Mouse (Mus musculus) lung, postnatal 0 days (tissue): ENCODE results near the gene Kank1. TPM values are rescaled to one million over a fixed set of nuclear protein-coding genes. Genes with fewer than 3 reads are reported as not detected.

Experiments used
- ATAC-seq: fragments of 200-750 bp; cut with Nextera tagmentation; 2 replicates; pipeline ENCODE4 v1.8.0; 2017; ENCODE audit warnings: moderate library complexity
- DNase-seq: peaks from one replicate; pipeline ENCODE4 v3.0.0-alpha.2; 2016; ENCODE audit warnings: low spot score
- H3K27ac ChIP-seq: fragments of 300-500 bp; sonication (generic); 2 replicates; pipeline ENCODE4 v1.5.1; 2014; ENCODE audit warnings: antibody characterized with exemption, mild to moderate bottlenecking, low read length, mixed read lengths
- H3K27me3 ChIP-seq: fragments of 300-500 bp; sonication (generic); replicated peaks from 2 replicates; pipeline ENCODE4 v1.6.1; 2014; ENCODE audit warnings: low read length, mixed read lengths; ENCODE audit not compliant: insufficient read depth
- H3K36me3 ChIP-seq: fragments of 300-500 bp; sonication (generic); 2 replicates; pipeline ENCODE4 v1.6.1; 2014; ENCODE audit warnings: low read length, mixed read lengths; ENCODE audit not compliant: insufficient read depth
- H3K4me1 ChIP-seq: fragments of 300-500 bp; sonication (generic); 2 replicates; pipeline ENCODE4 v1.6.1; 2014; ENCODE audit warnings: antibody characterized with exemption, low read depth, low read length, mixed read lengths; ENCODE audit not compliant: insufficient read depth
- H3K4me2 ChIP-seq: fragments of 300-500 bp; sonication (generic); replicated peaks from 2 replicates; pipeline ENCODE4 v1.6.1; 2014; ENCODE audit warnings: low read depth, mild to moderate bottlenecking, low read length, moderate library complexity, mixed read lengths
- H3K4me3 ChIP-seq: fragments of 300-500 bp; sonication (generic); 2 replicates; pipeline ENCODE4 v1.5.1; 2014; ENCODE audit warnings: low read depth, low read length
- H3K9ac ChIP-seq: fragments of 300-500 bp; sonication (generic); replicated peaks from 2 replicates; pipeline ENCODE4 v1.6.1; 2014; ENCODE audit warnings: low read depth, mild to moderate bottlenecking
- H3K9me3 ChIP-seq: fragments of 300-500 bp; sonication (generic); 2 replicates; pipeline ENCODE4 v1.6.1; 2016; ENCODE audit warnings: low read length, mixed read lengths
- CTCF ChIP-seq: IDR thresholded peaks from 2 replicates; pipeline ENCODE4 v1.5.1; 2016; ENCODE audit warnings: antibody characterized with exemption, mild to moderate bottlenecking
- EP300 ChIP-seq: IDR thresholded peaks from 2 replicates; pipeline ENCODE4 v1.6.1; 2016; ENCODE audit warnings: antibody characterized with exemption, mild to moderate bottlenecking, control low read depth
- WGBS: fragments of 180-500 bp; shearing (Covaris S2); extraction: QIAGEN DNeasy Blood & Tissue Kit; methylation state at CpG from one replicate; pipeline ENCODE4 v1.1.7; 2014; 5-methylcytosine and 5-hydroxymethylcytosine counted together
- polyA plus RNA-seq: library from polyadenylated mRNA; unstranded; fragments of >200 nt; fragmentation: Nextera tagmentation; extraction: Ambion mirVana; gene quantifications from 2 replicates; pipeline ENCODE4 v1.2.1, GENCODE M21; 2015

The Kank1 gene
- polyA plus RNA-seq, 1 experiment from 2014 or later = 6.9 TPM

DNA sequence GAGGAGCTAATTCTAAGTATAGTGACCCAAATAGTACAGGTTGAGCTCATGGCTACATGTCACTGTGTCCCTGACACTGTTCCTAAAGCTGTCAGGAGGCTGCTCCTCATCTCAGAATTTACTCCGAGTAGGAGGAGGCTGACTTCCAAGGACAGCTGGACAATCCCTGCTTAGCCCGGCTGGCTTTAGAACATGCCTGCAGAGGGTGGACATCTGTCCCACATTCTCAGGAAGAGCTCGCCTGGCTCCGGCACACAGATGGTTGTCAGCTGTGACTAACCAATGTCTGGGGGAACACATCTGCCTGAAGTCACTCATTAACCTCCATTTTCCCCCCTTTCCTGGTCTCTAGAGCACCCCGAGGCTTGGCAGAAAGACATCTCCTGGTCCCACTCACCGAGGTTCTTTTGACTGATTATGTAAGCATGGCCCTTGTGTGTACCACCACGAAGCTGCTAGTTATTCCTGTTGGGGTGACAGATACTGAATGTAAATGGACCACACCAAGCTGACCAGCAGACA is 196.5 kb downstream of the Kank1 start:
- Histone ChIP-seq H3K4me3 (no peak overlapping the region), H3K4me1 (no peaks in the 10 kb centered on the region), H3K27ac (no peak overlapping the region), H3K27me3 (no peaks in the 10 kb centered on the region), H3K36me3 (no peaks in the 10 kb centered on the region; the same call in 1 of the 2 replicates), H3K4me2 (no peak overlapping the region), H3K9ac (no peak overlapping the region), H3K9me3 (no peaks in the 10 kb centered on the region)
- no peak for ATAC-seq
- no peak for DNase-seq
- WGBS = 76% methylated on average over 7 of the region's 7 CpGs
- no peak for TF ChIP-seq CTCF
- no peak for TF ChIP-seq EP300

DNA sequence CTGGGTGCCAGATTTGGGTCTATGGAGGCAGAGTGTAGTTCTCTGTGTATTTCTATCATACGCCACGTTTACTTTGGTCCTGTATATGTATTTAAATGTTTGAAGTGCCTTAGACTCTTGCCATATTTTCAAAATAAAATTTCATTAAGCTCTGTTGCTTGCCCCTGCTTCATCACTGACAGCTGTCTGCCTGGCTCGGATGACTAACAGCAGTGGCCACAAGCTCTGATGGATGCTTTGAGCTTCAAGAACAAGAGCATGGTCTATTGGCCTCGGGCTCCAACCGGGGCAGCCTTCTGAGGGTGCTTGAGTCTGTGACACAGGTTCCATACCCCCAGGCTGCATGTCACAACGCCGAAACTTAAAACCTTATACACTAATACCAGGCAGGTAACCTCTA is 197.6 kb downstream of the Kank1 start:
- TF ChIP-seq CTCF (no peak), EP300 (no peak)
- Histone ChIP-seq H3K4me2 (no peak overlapping the region), H3K4me3 (no peak overlapping the region), H3K9me3 (no peaks in the 10 kb centered on the region), H3K27ac (no peak overlapping the region), H3K9ac (no peak overlapping the region), H3K36me3 (no peaks in the 10 kb centered on the region), H3K4me1 (no peaks in the 10 kb centered on the region), H3K27me3 (0 out of 2 replicates have a peak, but pooled peaks cover 1% of the 10 kb centered on the region)
- no peak for DNase-seq
- ATAC-seq = no peak
- 78% methylated on average over 7 of the region's 7 CpGs for WGBS

DNA sequence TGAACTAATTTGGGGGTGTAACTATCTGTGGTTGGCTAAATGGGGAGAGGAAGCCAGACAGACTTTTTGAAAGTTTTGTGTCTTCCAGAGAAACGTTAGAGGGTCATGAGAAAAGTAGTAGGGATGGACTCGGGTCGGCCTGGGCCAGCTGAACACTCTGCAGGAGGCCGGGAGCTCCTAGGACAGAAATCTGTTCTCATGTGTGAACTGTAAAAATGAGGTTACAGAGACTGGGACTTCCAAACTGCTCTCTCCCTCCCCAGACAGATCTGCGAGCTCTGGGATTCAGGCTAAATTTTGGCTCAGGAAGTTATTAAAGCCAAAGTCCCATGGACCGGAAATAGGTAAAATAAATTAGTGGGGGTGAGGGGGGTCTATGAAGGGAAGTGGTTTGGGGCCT is 198.0 kb downstream of the Kank1 start:
- H3K9me3 ChIP-seq = no peaks in the 10 kb centered on the region
- no peak overlapping the region for H3K4me3 ChIP-seq
- H3K4me2 ChIP-seq = no peak overlapping the region
- ATAC-seq = no peak
- H3K4me1 ChIP-seq = no peaks in the 10 kb centered on the region
- 0 out of 2 replicates have a peak, but pooled peaks cover 5% of the 10 kb centered on the region for H3K27me3 ChIP-seq
- WGBS = 38% methylated on average over 6 of the region's 6 CpGs
- TF ChIP-seq CTCF (no peak), EP300 (no peak)
- H3K36me3 ChIP-seq = no peaks in the 10 kb centered on the region
- H3K27ac ChIP-seq = no peak overlapping the region
- DNase-seq = no peak
- no peak overlapping the region for H3K9ac ChIP-seq

DNA sequence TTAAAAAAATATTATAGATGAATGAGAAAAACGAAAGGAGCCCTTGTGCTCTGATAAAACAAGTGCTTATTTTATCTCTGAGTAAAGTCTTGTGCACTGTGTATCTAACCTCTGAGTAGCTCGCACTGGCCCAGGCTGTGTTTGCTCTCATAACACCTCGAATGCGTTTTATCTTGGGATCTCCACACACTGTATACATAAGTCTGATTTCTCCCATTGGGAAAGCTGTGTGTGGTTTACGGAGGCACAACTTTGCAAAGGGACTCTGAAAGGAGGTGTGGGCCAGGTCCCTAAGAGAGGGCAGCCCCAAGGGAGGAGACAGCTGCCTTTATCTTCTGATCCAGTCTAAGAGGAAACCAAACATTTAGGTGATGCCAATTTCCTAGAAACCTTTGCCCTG is 198.6 kb downstream of the Kank1 start:
- H3K27me3 ChIP-seq = 0 out of 2 replicates have a peak, but pooled peaks cover 5% of the 10 kb centered on the region
- H3K9ac ChIP-seq = no peak overlapping the region
- H3K9me3 ChIP-seq = no peaks in the 10 kb centered on the region
- H3K27ac ChIP-seq = no peak overlapping the region
- ATAC-seq = peak; percentile 67
- 22% methylated on average over 5 of the region's 5 CpGs for WGBS
- H3K4me2 ChIP-seq = no peak overlapping the region
- no peaks in the 10 kb centered on the region for H3K36me3 ChIP-seq
- H3K4me3 ChIP-seq = no peak overlapping the region
- no peaks in the 10 kb centered on the region for H3K4me1 ChIP-seq
- TF ChIP-seq CTCF (no peak), EP300 (0 out of 2 replicates have a peak, but pooled peaks have one; percentile 9)
- DNase-seq = no peak

DNA sequence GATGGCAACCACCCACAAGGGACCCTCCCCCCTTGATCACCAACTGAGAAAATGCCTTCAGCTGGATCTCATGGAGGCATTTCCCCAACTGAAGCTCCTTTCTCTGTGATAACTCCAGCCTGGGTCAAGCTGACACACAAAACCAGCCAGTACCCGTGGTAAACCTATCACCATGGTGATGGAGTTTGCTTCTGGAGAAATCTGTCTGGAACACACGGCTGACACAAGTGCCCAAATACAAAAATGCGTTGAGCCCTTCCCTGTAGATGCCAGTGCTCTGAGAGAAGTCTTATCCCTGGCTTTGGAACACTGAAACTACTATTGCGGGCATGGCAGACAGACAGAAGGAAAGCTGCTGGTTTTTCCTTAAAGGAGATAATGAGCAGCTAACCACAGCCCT is 199.4 kb downstream of the Kank1 start:
- 55% methylated on average over 4 of the region's 4 CpGs for WGBS
- H3K4me2 ChIP-seq = no peak overlapping the region
- no peaks in the 10 kb centered on the region for H3K4me1 ChIP-seq
- TF ChIP-seq CTCF = no peak
- no peak for TF ChIP-seq EP300
- H3K36me3 ChIP-seq = no peaks in the 10 kb centered on the region
- no peak for DNase-seq
- H3K4me3 ChIP-seq = no peak overlapping the region
- H3K27ac ChIP-seq = no peak overlapping the region
- H3K27me3 ChIP-seq = 0 out of 2 replicates have a peak, but pooled peaks cover 5% of the 10 kb centered on the region
- no peak for ATAC-seq
- H3K9me3 ChIP-seq = no peaks in the 10 kb centered on the region
- H3K9ac ChIP-seq = no peak overlapping the region

DNA sequence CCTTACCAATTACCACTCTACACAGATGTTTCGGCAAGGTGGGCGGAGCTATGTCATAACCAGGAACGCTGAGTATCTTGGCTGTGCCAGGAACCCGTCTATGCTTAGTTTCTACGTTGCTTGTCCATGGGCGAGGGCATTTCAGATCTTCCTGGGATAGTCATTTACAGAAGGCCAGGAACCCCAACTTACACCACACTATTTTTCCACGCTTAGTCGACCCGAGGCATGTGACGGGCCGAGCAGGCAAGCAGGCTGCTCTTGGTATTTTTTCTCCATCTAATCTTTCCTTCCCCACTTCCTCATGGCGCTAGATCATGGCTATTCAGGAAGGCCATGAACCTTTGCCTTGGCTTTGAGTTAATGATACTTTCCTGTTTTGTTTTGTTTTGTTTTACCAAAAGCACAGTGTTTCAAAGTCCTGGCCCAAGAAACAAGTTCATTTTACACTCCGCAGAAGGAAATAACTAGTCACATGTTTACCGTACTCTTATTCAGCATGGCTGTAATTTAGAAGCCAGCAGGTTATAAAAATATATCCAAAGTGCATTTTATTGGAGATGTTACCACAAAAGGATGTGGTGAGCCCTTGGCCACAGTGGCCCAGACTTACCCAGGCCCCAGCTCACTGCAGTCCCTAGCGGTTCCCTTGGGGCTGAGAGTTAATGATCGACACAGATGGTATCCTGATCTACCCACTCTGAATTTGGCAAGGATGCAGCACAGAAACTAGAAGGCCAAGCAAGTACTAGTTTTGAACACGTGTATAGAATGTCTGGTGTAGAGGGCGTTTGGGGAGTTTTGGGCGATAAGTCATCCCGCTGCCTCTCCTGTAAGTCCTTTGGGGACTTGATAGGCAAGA is 200.2 kb downstream of the Kank1 start:
- Histone ChIP-seq H3K27ac (no peak overlapping the region), H3K4me2 (no peak overlapping the region), H3K27me3 (0 out of 2 replicates have a peak, but pooled peaks cover 8% of the 10 kb centered on the region), H3K36me3 (no peaks in the 10 kb centered on the region), H3K9me3 (no peaks in the 10 kb centered on the region), H3K9ac (no peak overlapping the region), H3K4me1 (no peaks in the 10 kb centered on the region), H3K4me3 (no peak overlapping the region)
- DNase-seq (no peak), ATAC-seq (no peak)
- TF ChIP-seq CTCF = no peak
- TF ChIP-seq EP300 = no peak
- WGBS = 79% methylated on average over 20 of the region's 20 CpGs
